Comparison of ENCODE assay signal across 9 mouse cellular contexts in the genomic region with DNA sequence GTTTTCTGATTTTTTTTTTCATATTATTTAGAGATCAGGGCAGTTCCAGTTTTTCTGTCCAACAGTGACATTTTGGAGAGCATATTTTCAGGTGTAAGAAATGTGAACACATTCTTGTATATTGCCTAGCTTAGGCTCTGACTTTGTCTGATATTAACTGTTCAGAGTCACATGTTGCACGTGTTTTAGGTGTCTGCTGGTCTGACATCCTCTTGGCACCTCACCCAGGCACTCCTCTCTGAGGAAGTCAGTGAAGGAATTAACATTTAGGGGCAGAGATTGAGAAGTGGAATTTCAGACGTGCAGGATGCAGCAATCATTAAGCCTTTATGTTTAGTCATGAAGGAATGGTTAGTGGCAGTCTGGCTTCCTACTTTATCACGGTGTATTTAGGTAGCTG. TPM values are rescaled to one million over a fixed set of nuclear protein-coding genes. Genes with fewer than 3 reads are reported as not detected.
DNase-seq lines count a peak whose midpoint lies in the region; ATAC-seq and TF ChIP-seq lines count a peak whose summit lies in the region.
"Had no signal": no experiment of that assay in that cellular context is flagged by ENCODE, and none has a peak within 500 bp of the region (broad histone marks: within the 10 kb centered on the region; RNA-seq: fewer than 3 reads in every experiment).

No protein-coding gene starts in this region.

- H3K4me2 ChIP-seq in lung, embryonic 16.5 days (ENCODE audit: low read depth, low read length) = peak overlapping the region; percentile 74
- H3K4me2 ChIP-seq in neural tube, embryonic 15.5 days = peak overlapping the region; percentile 64

- H3K9me3 ChIP-seq in lung, embryonic 16.5 days (ENCODE audit: control insufficient read depth, low read length) = no peaks in the 10 kb centered on the region
- H3K9me3 ChIP-seq in neural tube, embryonic 15.5 days (replicated peaks) = no peaks in the 10 kb centered on the region
- H3K9me3 ChIP-seq: limb, embryonic 15.5 days had no signal

- H3K27me3 ChIP-seq in lung, embryonic 16.5 days (ENCODE audit: control insufficient read depth, insufficient read depth, low read depth, low read length) = no peaks in the 10 kb centered on the region
- no peaks in the 10 kb centered on the region for H3K27me3 ChIP-seq in neural tube, embryonic 15.5 days (replicated peaks)
- H3K27me3 ChIP-seq: limb, embryonic 15.5 days had no signal

- 34% methylated on average over 3 of the region's 3 CpGs for WGBS in lung, embryonic 16.5 days
- WGBS in neural tube, embryonic 15.5 days = 62% methylated on average over 3 of the region's 3 CpGs

- TF ChIP-seq POLR2A in embryonic fibroblast, embryonic 13.5 days (IDR thresholded peaks at IDR 0.05; ENCODE audit: low read depth, low read length) = no peak

- H3K36me3 ChIP-seq in lung, embryonic 16.5 days (ENCODE audit: control insufficient read depth, insufficient read depth, low read length) = peaks cover 13% of the 10 kb centered on the region
- H3K36me3 ChIP-seq in neural tube, embryonic 15.5 days = peaks cover 2% of the 10 kb centered on the region; the same call in 1 of the 2 replicates

- peak overlapping the region; percentile 16; the same call in 1 of the 2 replicates for H3K4me3 ChIP-seq in lung, embryonic 16.5 days (ENCODE audit: low read length)
- peak overlapping the region; percentile 68 for H3K4me3 ChIP-seq in embryonic fibroblast, embryonic 13.5 days (ENCODE audit: insufficient read depth, low read length)
- H3K4me3 ChIP-seq in neural tube, embryonic 15.5 days (replicated peaks) = no peak overlapping the region; the same call in 1 of the 2 replicates

- no peak overlapping the region for H3K9ac ChIP-seq in lung, embryonic 16.5 days (ENCODE audit: low read length)
- H3K9ac ChIP-seq in neural tube, embryonic 15.5 days (replicated peaks) = no peak overlapping the region; the same call in 1 of the 2 replicates

- H3K4me1 ChIP-seq in lung, embryonic 16.5 days (replicated peaks; ENCODE audit: control insufficient read depth, insufficient read depth, low read length) = peaks cover 5% of the 10 kb centered on the region
- H3K4me1 ChIP-seq in embryonic fibroblast, embryonic 13.5 days (ENCODE audit: control insufficient read depth, insufficient read depth, low read length) = peaks cover 3% of the 10 kb centered on the region; the same call in 1 of the 2 replicates
- H3K4me1 ChIP-seq in neural tube, embryonic 15.5 days = peaks cover 12% of the 10 kb centered on the region

- no peak overlapping the region for H3K27ac ChIP-seq in lung, embryonic 16.5 days (ENCODE audit: low read length)
- no peak overlapping the region for H3K27ac ChIP-seq in embryonic fibroblast, embryonic 13.5 days (ENCODE audit: insufficient read depth, low read length)
- no peak overlapping the region for H3K27ac ChIP-seq in neural tube, embryonic 15.5 days (replicated peaks)
- H3K27ac ChIP-seq: limb, embryonic 15.5 days had no signal

- no peak for ATAC-seq in lung, embryonic 16.5 days (ENCODE audit: low read depth)
- ATAC-seq in neural tube, embryonic 15.5 days (ENCODE audit: low FRiP score) = no peak

- no peak for TF ChIP-seq CTCF in embryonic fibroblast, embryonic 13.5 days (IDR thresholded peaks at IDR 0.05; ENCODE audit: borderline replicate concordance, insufficient read depth, low read length)

- DNase-seq in lung, adult 18-20 months = no peak
- peak; percentile 14 for DNase-seq in kidney, postnatal 14 days
- DNase-seq in adrenal gland, postnatal 10 days = no peak
- DNase-seq in thymus, postnatal 25 days = no peak
- no peak for DNase-seq in ovary, adult 18-20 months (ENCODE audit: low spot score)

RNA-seq across cellular contexts. Expression of gene Nup35, which starts 22.8 kb away (rescaled TPM):
- 47.3 and 53.1 TPM in 2 replicates for polyA plus RNA-seq in lung, embryonic 16.5 days (2015; fragmentation: Nextera tagmentation; extraction: Ambion mirVana)
- polyA plus RNA-seq in embryonic fibroblast, embryonic 13.5 days (2011; ENCODE audit: insufficient read length, low read depth, missing spikeins) = 31.2 and 39.1 TPM in 2 replicates
- polyA plus RNA-seq in neural tube, embryonic 15.5 days (2015; fragmentation: Nextera tagmentation; extraction: Ambion mirVana) = 49.3 and 54.1 TPM in 2 replicates
- 10 to 100 TPM; 14.6 to 18.6 TPM for total RNA-seq in adrenal gland, postnatal 10 days (2021)

RNA-seq across cellular contexts. Expression of gene Dusp19, which starts 23.0 kb away (rescaled TPM):
- polyA plus RNA-seq in lung, embryonic 16.5 days (2015; fragmentation: Nextera tagmentation; extraction: Ambion mirVana) = 15.6 and 17.3 TPM in 2 replicates
- polyA plus RNA-seq in embryonic fibroblast, embryonic 13.5 days (2011; ENCODE audit: insufficient read length, low read depth, missing spikeins) = 15.0 and 19.3 TPM in 2 replicates
- polyA plus RNA-seq in neural tube, embryonic 15.5 days (2015; fragmentation: Nextera tagmentation; extraction: Ambion mirVana) = 14.8 and 16.2 TPM in 2 replicates
- 10 to 100 TPM in 1 of 2 experiments, 1 to 10 TPM in 1; 9.0 to 13.3 TPM for total RNA-seq in adrenal gland, postnatal 10 days (2021)

RNA-seq across cellular contexts. Expression of gene Nckap1, which starts 58.7 kb away (rescaled TPM):
- 42.1 and 48.6 TPM in 2 replicates for polyA plus RNA-seq in lung, embryonic 16.5 days (2015; fragmentation: Nextera tagmentation; extraction: Ambion mirVana)
- polyA plus RNA-seq in embryonic fibroblast, embryonic 13.5 days (2011; ENCODE audit: insufficient read length, low read depth, missing spikeins) = 168 and 209 TPM in 2 replicates
- 86.3 and 97.5 TPM in 2 replicates for polyA plus RNA-seq in neural tube, embryonic 15.5 days (2015; fragmentation: Nextera tagmentation; extraction: Ambion mirVana)
- 100 to 1,000 TPM; 111 to 115 TPM for total RNA-seq in adrenal gland, postnatal 10 days (2021)
